Mouse (Mus musculus) telencephalon, adult 2 months (tissue): ENCODE measurements around the gene Sgms2.

Experiments used
- DNase-seq: peaks from one replicate; pipeline ENCODE4 v3.0.0-alpha.2; 2011; ENCODE audit warnings: low read depth, low spot score

The Sgms2 gene

GRCm38 (mm10) chr3:131307811-131308210 lies 183.4 kb downstream of the Sgms2 start:
- no peak for DNase-seq

- no peak for DNase-seq
Measured at GRCm38 (mm10) chr3:131306255-131306654, 185.0 kb downstream of the Sgms2 start.

- no peak for DNase-seq
Measured at GRCm38 (mm10) chr3:131303320-131303714, 187.9 kb downstream of the Sgms2 start.

- peak; percentile 83 for DNase-seq
Measured at GRCm38 (mm10) chr3:131302452-131303319, 188.5 kb downstream of the Sgms2 start, which contains the start of gene Cyp2u1. Cyp2u1 (minus strand) TSS chr3:131303227.

DNA sequence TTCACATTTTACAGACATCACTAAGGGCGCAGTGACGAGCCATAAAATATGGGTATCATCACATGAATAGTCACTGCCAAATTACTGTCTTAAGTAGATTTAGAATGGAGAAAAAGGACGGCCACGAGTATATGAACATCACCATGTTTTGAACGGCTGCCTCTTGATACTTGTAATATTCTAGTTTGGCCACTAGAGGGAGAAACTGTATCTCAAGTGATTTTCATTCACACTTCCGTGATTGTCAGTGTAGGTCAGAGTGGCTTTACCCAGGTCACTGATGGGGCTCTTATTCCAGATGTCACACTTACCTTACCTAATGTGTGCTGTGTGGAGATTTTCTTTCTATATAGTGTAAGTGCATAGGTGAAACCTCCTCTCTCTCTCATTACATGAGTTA lies 191.3 kb downstream of the Sgms2 start:
- peak; percentile 29 for DNase-seq

DNA sequence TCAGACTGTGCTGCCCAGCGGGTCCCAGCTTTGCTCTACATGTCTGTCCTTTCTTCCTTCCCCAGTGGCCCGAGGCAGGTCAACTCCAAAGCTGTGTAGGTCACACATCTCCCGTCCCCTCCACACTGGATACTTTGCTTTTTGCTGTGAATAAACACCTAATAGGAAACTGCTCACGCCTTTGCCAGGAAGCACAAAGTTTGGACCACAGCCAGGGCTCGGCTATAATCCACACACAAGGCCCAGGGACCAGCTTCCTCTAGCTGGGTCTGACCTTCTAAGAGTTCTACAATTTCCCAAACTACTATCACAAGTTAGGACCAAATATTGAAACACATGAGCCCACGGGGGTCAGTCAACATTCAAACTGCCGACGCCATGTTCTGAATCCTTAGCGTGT lies 192.1 kb downstream of the Sgms2 start:
- no peak for DNase-seq

- no peak for DNase-seq
Measured at GRCm38 (mm10) chr3:131296893-131297292, 194.3 kb downstream of the Sgms2 start.

- DNase-seq, result no peak
Measured at GRCm38 (mm10) chr3:131295513-131296200, 195.6 kb downstream of the Sgms2 start.

GRCm38 (mm10) chr3:131294503-131294902 lies 196.7 kb downstream of the Sgms2 start:
- no peak for DNase-seq

- DNase-seq, result no peak
Measured at GRCm38 (mm10) chr3:131292959-131293358, 198.3 kb downstream of the Sgms2 start.

GRCm38 (mm10) chr3:131292349-131292748 lies 198.9 kb downstream of the Sgms2 start:
- DNase-seq, result no peak

DNA sequence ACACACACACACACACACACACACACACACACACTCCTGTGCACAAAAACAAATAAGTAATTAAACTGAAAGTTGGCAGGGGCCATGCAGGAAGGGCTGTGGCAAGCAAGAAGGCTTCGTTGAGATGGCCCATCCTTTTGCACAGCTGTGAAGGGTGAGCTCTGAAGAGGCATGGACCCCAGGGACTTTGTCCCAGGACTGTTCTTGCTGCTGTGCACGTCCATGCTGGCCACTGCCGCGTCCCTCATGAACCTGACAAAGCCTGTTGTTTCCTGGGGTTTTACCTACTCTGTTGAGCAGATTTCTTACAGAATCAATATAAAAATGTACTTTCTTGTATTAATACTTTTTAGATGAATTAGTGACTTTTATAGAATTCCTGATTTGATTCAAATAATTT lies 199.3 kb downstream of the Sgms2 start:
- no peak for DNase-seq

GRCm38 (mm10) chr3:131274151-131274550 lies 217.1 kb downstream of the Sgms2 start:
- DNase-seq, result no peak

- DNase-seq, result no peak
Measured at GRCm38 (mm10) chr3:131272374-131273100, 218.7 kb downstream of the Sgms2 start.

DNA sequence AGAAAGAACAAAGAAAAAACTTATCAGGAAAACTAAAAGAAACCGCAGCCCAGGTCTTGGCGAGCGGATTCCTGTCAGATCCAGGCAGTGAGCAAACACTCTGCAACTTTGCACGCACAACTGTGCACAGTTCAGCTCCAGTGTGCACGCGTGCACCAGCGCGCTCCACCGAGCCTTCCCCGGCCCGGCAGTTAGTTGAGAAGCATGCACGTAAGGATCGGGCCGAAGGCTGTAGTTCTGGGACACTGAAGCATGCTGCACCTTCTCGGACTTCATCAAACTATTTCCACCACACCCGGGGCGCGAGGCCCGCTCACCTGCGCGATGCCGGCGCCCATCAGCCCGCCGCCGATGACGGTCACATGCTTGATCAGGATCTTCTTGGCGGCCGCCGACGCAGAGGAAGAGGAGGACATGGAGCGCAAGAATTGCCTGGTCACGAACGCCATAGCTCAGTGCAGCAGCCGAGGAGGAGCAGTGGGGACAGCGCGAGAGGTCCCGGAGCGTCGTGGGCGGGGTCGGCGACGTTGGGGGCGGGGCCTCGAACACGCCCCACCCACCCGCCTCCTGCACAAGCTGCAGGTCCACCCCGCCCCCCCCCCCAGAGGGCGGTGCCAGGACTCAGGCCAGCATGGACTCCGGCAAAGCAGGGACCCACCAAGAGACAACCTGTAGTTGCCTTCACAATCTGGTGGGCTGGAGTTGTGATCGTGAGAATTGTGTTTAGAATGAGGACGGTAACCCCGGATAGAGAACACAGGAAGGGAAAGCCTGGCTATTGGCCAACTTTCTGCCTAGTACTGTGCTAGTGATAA lies 219.4 kb downstream of the Sgms2 start, which contains the start of gene Hadh:
Gene Hadh (minus strand): TSS at position 543 of the 815 bp plus-strand sequence.
- peak; percentile 50 for DNase-seq

DNA sequence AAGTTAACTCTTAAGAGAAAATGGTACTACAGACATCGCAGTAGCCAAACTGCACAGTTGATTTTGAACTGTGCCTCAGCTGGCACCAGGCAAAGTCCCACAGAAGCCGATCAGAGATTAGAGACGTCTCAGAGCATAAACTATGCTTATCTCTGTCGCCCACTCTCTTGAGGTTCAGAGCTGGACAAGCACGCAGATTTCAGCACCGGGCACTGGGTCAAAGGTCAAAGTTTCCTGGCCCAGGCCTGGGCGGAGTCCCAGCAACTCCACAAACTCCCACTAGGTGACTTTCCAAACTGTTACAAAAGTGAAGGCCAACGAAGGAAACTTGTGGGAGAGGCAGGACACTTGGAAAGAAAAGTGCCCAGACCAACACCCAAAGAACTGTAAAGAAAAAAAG lies 220.1 kb downstream of the Sgms2 start:
- no peak for DNase-seq

DNA sequence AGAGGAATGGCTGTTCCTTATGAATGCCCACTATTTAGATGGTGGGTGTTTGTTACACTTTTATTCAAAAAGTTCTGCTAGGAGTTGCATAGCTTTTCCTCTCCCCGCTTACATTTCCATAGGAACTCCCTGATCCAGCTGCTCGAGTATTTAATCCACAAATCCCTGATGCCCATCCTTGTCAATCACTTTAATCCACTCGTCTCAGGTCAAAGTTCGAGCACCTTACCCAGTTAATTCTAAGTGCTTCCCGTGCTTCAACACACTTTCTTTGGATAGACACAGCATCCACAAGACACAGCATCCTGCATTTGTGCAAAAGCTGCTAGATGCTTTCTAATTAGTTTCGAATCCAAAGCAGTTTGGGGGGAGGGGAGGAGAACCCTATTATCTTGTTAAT lies 220.8 kb downstream of the Sgms2 start:
- no peak for DNase-seq
